Mouse (Mus musculus) hindbrain, embryonic 13.5 days (tissue): ENCODE results near the gene Tbc1d8b. TPM values are rescaled to one million over a fixed set of nuclear protein-coding genes. Genes with fewer than 3 reads are reported as not detected.

Experiments
- ATAC-seq: fragments of 200-750 bp; cut with Nextera tagmentation; 2 replicates; pipeline ENCODE4 v1.8.0; 2017; ENCODE audit warnings: moderate TSS enrichment; ENCODE audit not compliant: low FRiP score
- H3K27ac ChIP-seq: fragments of 300-500 bp; sonication (generic); 2 replicates; pipeline ENCODE4 v1.5.1; 2015; ENCODE audit warnings: inconsistent platforms, mild to moderate bottlenecking, moderate library complexity
- H3K27me3 ChIP-seq: fragments of 300-500 bp; sonication (generic); 2 replicates; pipeline ENCODE4 v1.6.1; 2015; ENCODE audit warnings: mild to moderate bottlenecking, inconsistent platforms
- H3K36me3 ChIP-seq: fragments of 300-500 bp; sonication (generic); 2 replicates; pipeline ENCODE4 v1.6.1; 2015; ENCODE audit warnings: mild to moderate bottlenecking, inconsistent platforms
- H3K4me1 ChIP-seq: fragments of 300-500 bp; sonication (generic); replicated peaks from 2 replicates; pipeline ENCODE4 v1.6.1; 2015; ENCODE audit warnings: inconsistent platforms
- H3K4me2 ChIP-seq: fragments of 300-500 bp; sonication (generic); 2 replicates; pipeline ENCODE4 v1.6.1; 2015; ENCODE audit warnings: inconsistent platforms, mild to moderate bottlenecking, moderate library complexity
- H3K4me3 ChIP-seq: fragments of 300-500 bp; sonication (generic); 2 replicates; pipeline ENCODE4 v1.5.1; 2015; ENCODE audit warnings: mild to moderate bottlenecking, inconsistent platforms
- H3K9ac ChIP-seq: fragments of 300-500 bp; sonication (generic); 2 replicates; pipeline ENCODE4 v1.6.1; 2015; ENCODE audit warnings: mild to moderate bottlenecking, inconsistent platforms
- H3K9me3 ChIP-seq: fragments of 300-500 bp; sonication (generic); 2 replicates; pipeline ENCODE4 v1.6.1; 2016; ENCODE audit warnings: inconsistent platforms
- WGBS: fragments of 180-500 bp; shearing (Covaris S2); methylation state at CpG from one replicate; pipeline ENCODE4 v1.1.7; 2015; 5-methylcytosine and 5-hydroxymethylcytosine counted together
- polyA plus RNA-seq: library from polyadenylated mRNA; unstranded; fragments of >200 nt; fragmentation: Nextera tagmentation; extraction: Ambion mirVana; gene quantifications from 2 replicates; pipeline ENCODE4 v1.2.1, GENCODE M21; 2015

Tbc1d8b gene
- polyA plus RNA-seq, result 0.73 and 0.82 TPM in 2 replicates

GRCm38 (mm10) chrX:139684775-139685695 lies at the start of gene Tbc1d8b:
Gene Tbc1d8b (plus strand): TSS chrX:139684996.
- Histone ChIP-seq H3K9ac (peak within 1 kb of the TSS; percentile 56), H3K27me3 (peaks cover 10% of the 10 kb centered on the region), H3K9me3 (no peaks in the 10 kb centered on the region), H3K4me1 (no peaks in the 10 kb centered on the region), H3K36me3 (no peaks in the 10 kb centered on the region), H3K4me3 (peak within 1 kb of the TSS; percentile 48), H3K4me2 (peak within 1 kb of the TSS; percentile 67), H3K27ac (no peak within 1 kb of the TSS)
- 14% methylated on average over 43 of the region's 43 CpGs for WGBS
- peak; percentile 100 for ATAC-seq

GRCm38 (mm10) chrX:139639744-139640143 lies 45.1 kb upstream of the Tbc1d8b start:
- Histone ChIP-seq H3K9ac (no peak overlapping the region), H3K4me3 (no peak overlapping the region), H3K27me3 (0 out of 2 replicates have a peak, but pooled peaks cover 4% of the 10 kb centered on the region), H3K9me3 (no peaks in the 10 kb centered on the region), H3K36me3 (no peaks in the 10 kb centered on the region), H3K27ac (no peak overlapping the region), H3K4me1 (no peaks in the 10 kb centered on the region), H3K4me2 (no peak overlapping the region)
- no peak for ATAC-seq
- WGBS, result 73% methylated on average over 2 of the region's 2 CpGs

- H3K9me3 ChIP-seq, result no peaks in the 10 kb centered on the region
- H3K36me3 ChIP-seq, result no peaks in the 10 kb centered on the region
- H3K27ac ChIP-seq, result no peak overlapping the region
- no peak for ATAC-seq
- H3K4me2 ChIP-seq, result no peak overlapping the region
- H3K4me3 ChIP-seq, result no peak overlapping the region
- H3K27me3 ChIP-seq, result 0 out of 2 replicates have a peak, but pooled peaks cover 5% of the 10 kb centered on the region
- H3K9ac ChIP-seq, result no peak overlapping the region
- H3K4me1 ChIP-seq, result no peaks in the 10 kb centered on the region
Observed at GRCm38 (mm10) chrX:139640418-139640817, 44.4 kb upstream of the Tbc1d8b start.

GRCm38 (mm10) chrX:139652226-139652625 lies 32.6 kb upstream of the Tbc1d8b start:
- H3K27me3 ChIP-seq, result 0 out of 2 replicates have a peak, but pooled peaks cover 4% of the 10 kb centered on the region
- ATAC-seq, result no peak

GRCm38 (mm10) chrX:139653292-139653691 lies 31.5 kb upstream of the Tbc1d8b start:
- no peaks in the 10 kb centered on the region for H3K9me3 ChIP-seq
- no peak overlapping the region for H3K27ac ChIP-seq
- H3K4me3 ChIP-seq, result no peak overlapping the region
- ATAC-seq, result no peak
- H3K4me1 ChIP-seq, result no peaks in the 10 kb centered on the region
- WGBS, result 99% methylated on average over 3 of the region's 3 CpGs
- H3K4me2 ChIP-seq, result no peak overlapping the region
- H3K9ac ChIP-seq, result no peak overlapping the region
- no peaks in the 10 kb centered on the region for H3K36me3 ChIP-seq
- 0 out of 2 replicates have a peak, but pooled peaks cover 4% of the 10 kb centered on the region for H3K27me3 ChIP-seq

More at GRCm38 (mm10) chrX:139652226-139652625, 32.6 kb upstream of the Tbc1d8b start:
- no peaks in the 10 kb centered on the region for H3K9me3 ChIP-seq
- H3K36me3 ChIP-seq, result no peaks in the 10 kb centered on the region
- H3K4me1 ChIP-seq, result no peaks in the 10 kb centered on the region
- no peak overlapping the region for H3K4me2 ChIP-seq
- no peak overlapping the region for H3K4me3 ChIP-seq
- H3K9ac ChIP-seq, result no peak overlapping the region
- no peak overlapping the region for H3K27ac ChIP-seq
- WGBS, result 80% methylated on average over 5 of the region's 5 CpGs

GRCm38 (mm10) chrX:139654350-139655063 lies 30.3 kb upstream of the Tbc1d8b start:
- Histone ChIP-seq H3K9ac (no peak overlapping the region), H3K27me3 (0 out of 2 replicates have a peak, but pooled peaks cover 4% of the 10 kb centered on the region), H3K4me1 (no peaks in the 10 kb centered on the region), H3K9me3 (no peaks in the 10 kb centered on the region), H3K27ac (no peak overlapping the region), H3K4me2 (no peak overlapping the region), H3K4me3 (no peak overlapping the region), H3K36me3 (no peaks in the 10 kb centered on the region)
- 87% methylated on average over 5 of the region's 5 CpGs for WGBS
- no peak for ATAC-seq

- no peaks in the 10 kb centered on the region for H3K9me3 ChIP-seq
- no peak overlapping the region for H3K9ac ChIP-seq
- H3K4me2 ChIP-seq, result no peak overlapping the region
- no peak overlapping the region for H3K27ac ChIP-seq
- no peak for ATAC-seq
- H3K4me1 ChIP-seq, result no peaks in the 10 kb centered on the region
- WGBS, result 56% methylated on average over 1 of the region's 1 CpGs
- no peak overlapping the region for H3K4me3 ChIP-seq
- H3K36me3 ChIP-seq, result no peaks in the 10 kb centered on the region
- H3K27me3 ChIP-seq, result no peaks in the 10 kb centered on the region
Observed at GRCm38 (mm10) chrX:139662111-139662510, 22.7 kb upstream of the Tbc1d8b start.

GRCm38 (mm10) chrX:139665829-139666228 lies 19.0 kb upstream of the Tbc1d8b start:
- no peak for ATAC-seq
- H3K4me2 ChIP-seq, result no peak overlapping the region
- no peak overlapping the region for H3K9ac ChIP-seq
- H3K4me1 ChIP-seq, result no peaks in the 10 kb centered on the region
- H3K27ac ChIP-seq, result no peak overlapping the region
- H3K36me3 ChIP-seq, result no peaks in the 10 kb centered on the region
- H3K9me3 ChIP-seq, result no peaks in the 10 kb centered on the region
- H3K4me3 ChIP-seq, result no peak overlapping the region
- 82% methylated on average over 2 of the region's 2 CpGs for WGBS
- H3K27me3 ChIP-seq, result 0 out of 2 replicates have a peak, but pooled peaks cover 2% of the 10 kb centered on the region

GRCm38 (mm10) chrX:139684410-139684774 lies 404 bp upstream of the Tbc1d8b start:
- H3K9me3 ChIP-seq, result no peaks in the 10 kb centered on the region
- peak overlapping the region; percentile 48 for H3K4me3 ChIP-seq
- WGBS, result 27% methylated on average over 8 of the region's 8 CpGs
- H3K4me1 ChIP-seq, result no peaks in the 10 kb centered on the region
- peaks cover 10% of the 10 kb centered on the region for H3K27me3 ChIP-seq
- no peak overlapping the region for H3K27ac ChIP-seq
- no peaks in the 10 kb centered on the region for H3K36me3 ChIP-seq
- H3K9ac ChIP-seq, result no peak overlapping the region
- ATAC-seq, result no peak; the same call in 1 of the 2 replicates
- H3K4me2 ChIP-seq, result peak overlapping the region; percentile 67

- 97% methylated on average over 8 of the region's 8 CpGs for WGBS
- Histone ChIP-seq H3K36me3 (no peaks in the 10 kb centered on the region), H3K4me2 (no peak within 1 kb of the TSS), H3K27me3 (no peaks in the 10 kb centered on the region), H3K4me3 (no peak within 1 kb of the TSS), H3K4me1 (no peaks in the 10 kb centered on the region), H3K9ac (no peak within 1 kb of the TSS), H3K9me3 (no peaks in the 10 kb centered on the region), H3K27ac (no peak within 1 kb of the TSS)
- ATAC-seq, result no peak
Observed at GRCm38 (mm10) chrX:139714381-139714780, 29.6 kb downstream of the Tbc1d8b start, which contains the start of gene Gm15013. Gene Gm15013 (minus strand): TSS chrX:139714481.

GRCm38 (mm10) chrX:139722350-139722749 lies 37.6 kb downstream of the Tbc1d8b start:
- Histone ChIP-seq H3K4me3 (no peak overlapping the region), H3K4me1 (no peaks in the 10 kb centered on the region), H3K36me3 (no peaks in the 10 kb centered on the region), H3K9ac (no peak overlapping the region), H3K9me3 (no peaks in the 10 kb centered on the region), H3K4me2 (no peak overlapping the region), H3K27me3 (0 out of 2 replicates have a peak, but pooled peaks cover 5% of the 10 kb centered on the region), H3K27ac (no peak overlapping the region)
- WGBS, result 93% methylated on average over 2 of the region's 2 CpGs
- ATAC-seq, result no peak

- Histone ChIP-seq H3K9ac (no peak overlapping the region), H3K27me3 (peaks cover 2% of the 10 kb centered on the region; the same call in 1 of the 2 replicates)
- WGBS, result 91% methylated on average over 3 of the region's 3 CpGs
Observed at GRCm38 (mm10) chrX:139730541-139730940, 45.7 kb downstream of the Tbc1d8b start.

More at GRCm38 (mm10) chrX:139730541-139730940, 45.7 kb downstream of the Tbc1d8b start:
- Histone ChIP-seq H3K36me3 (no peaks in the 10 kb centered on the region), H3K4me1 (no peaks in the 10 kb centered on the region), H3K4me2 (no peak overlapping the region), H3K27ac (no peak overlapping the region), H3K9me3 (no peaks in the 10 kb centered on the region), H3K4me3 (no peak overlapping the region)
- no peak for ATAC-seq
